Mouse (Mus musculus) fibroblast of lung, adult 2 months (primary cell): ENCODE data around the gene Spry1.

ENCODE experiments used
- DNase-seq: peaks from one replicate; pipeline ENCODE4 v3.0.0-alpha.2; 2011; ENCODE audit warnings: low read depth

Spry1 gene

GRCm38 (mm10) chr3:37672266-37673040 is 32.7 kb downstream of the Spry1 start:
- no peak for DNase-seq

- DNase-seq = no peak
Measured at GRCm38 (mm10) chr3:37673513-37674261, 33.9 kb downstream of the Spry1 start.

GRCm38 (mm10) chr3:37675056-37675525 is 35.3 kb downstream of the Spry1 start:
- DNase-seq = no peak

GRCm38 (mm10) chr3:37676291-37676690 is 36.5 kb downstream of the Spry1 start:
- DNase-seq = no peak

GRCm38 (mm10) chr3:37686219-37686618 is 46.5 kb downstream of the Spry1 start:
- DNase-seq = no peak

- DNase-seq = no peak
Measured at GRCm38 (mm10) chr3:37686751-37687150, 47.0 kb downstream of the Spry1 start.

GRCm38 (mm10) chr3:37687158-37687980 is 47.6 kb downstream of the Spry1 start:
- DNase-seq = no peak

GRCm38 (mm10) chr3:37692945-37693344 is 53.2 kb downstream of the Spry1 start:
- DNase-seq = no peak

- no peak for DNase-seq
Measured at GRCm38 (mm10) chr3:37693552-37693951, 53.8 kb downstream of the Spry1 start.
